Mouse (Mus musculus) c-Kit-positive CD71-negative TER-119-negative erythroid progenitor cells, embryonic 14.5 days (primary cell): ENCODE results near the gene Ifna7.
"Not testable (repeated sequence)": the region's sequence is repeated elsewhere in the genome, so short reads cannot be mapped to it uniquely, and the experiment has no call there.

Experiments
- DNase-seq: peaks from one replicate; pipeline ENCODE4 v3.0.0-alpha.2; 2013; ENCODE audit warnings: low read depth

Ifna7 gene

GRCm38 (mm10) chr4:88815928-88816327 lies at the start of gene Ifna7:
Ifna7 (plus strand) TSS chr4:88816228.
- DNase-seq = no peak

DNA sequence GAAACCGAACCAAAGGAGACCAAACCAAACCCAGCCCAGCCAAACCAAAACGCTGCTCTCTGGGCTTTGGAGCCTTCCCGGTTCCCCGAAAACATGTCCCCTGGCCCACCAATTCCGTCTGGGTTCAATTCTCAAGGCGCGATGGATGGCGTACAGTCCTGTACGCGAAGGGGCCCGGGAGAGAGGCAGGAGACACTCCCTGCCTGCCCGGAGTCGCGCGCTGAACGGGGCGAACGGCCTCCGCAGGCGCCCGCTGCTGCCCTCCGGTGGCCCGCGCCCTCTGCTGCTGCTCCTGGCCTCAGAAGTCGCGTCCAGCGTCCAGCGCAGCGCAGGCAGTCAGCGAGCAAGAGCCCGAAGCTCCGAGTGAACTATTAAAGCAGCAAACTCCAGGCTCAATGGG lies 42.5 kb upstream of the Ifna7 start, which contains the start of gene Gm13290:
TSS of gene Gm13290 (plus strand) at position 301 of the 400 bp plus-strand sequence.
- not testable (repeated sequence) for DNase-seq

GRCm38 (mm10) chr4:88776622-88777021 lies 39.4 kb upstream of the Ifna7 start, which contains the start of gene Gm13289:
Gm13289 (plus strand) TSS chr4:88776922.
- not testable (repeated sequence) for DNase-seq

- not testable (repeated sequence) for DNase-seq
These were observed 36.5 kb upstream of the Ifna7 start, which contains the start of gene Gm13272 for GRCm38 (mm10) chr4:88779550-88779949. Gm13272 (plus strand) TSS chr4:88779850.

DNA sequence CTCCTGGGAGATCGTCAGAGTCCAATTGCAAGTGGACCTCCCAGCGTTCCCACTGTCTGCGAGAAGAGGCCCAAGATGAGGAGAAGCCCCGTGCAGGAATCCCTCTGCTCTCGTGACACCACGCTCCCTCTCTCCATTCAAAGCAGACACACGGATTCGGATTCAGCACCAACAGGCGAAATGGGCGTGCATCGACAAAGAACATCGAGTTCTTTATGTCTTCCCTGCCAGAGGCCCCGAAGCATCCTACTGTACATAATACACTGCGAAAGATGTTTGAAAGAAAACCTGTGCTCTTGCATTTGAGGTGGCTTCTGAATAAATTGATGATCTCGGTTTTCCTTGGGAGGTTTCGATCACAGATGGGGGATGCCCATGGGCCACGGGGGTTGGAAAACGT lies 35.7 kb upstream of the Ifna7 start:
- not testable (repeated sequence) for DNase-seq

- not testable (repeated sequence) for DNase-seq
These were observed 34.2 kb upstream of the Ifna7 start, which contains the start of gene Ifnz for GRCm38 (mm10) chr4:88781831-88782230. Ifnz (plus strand) TSS chr4:88782131.

- not testable (repeated sequence) for DNase-seq
These were observed 33.7 kb upstream of the Ifna7 start for GRCm38 (mm10) chr4:88782335-88782734.

DNA sequence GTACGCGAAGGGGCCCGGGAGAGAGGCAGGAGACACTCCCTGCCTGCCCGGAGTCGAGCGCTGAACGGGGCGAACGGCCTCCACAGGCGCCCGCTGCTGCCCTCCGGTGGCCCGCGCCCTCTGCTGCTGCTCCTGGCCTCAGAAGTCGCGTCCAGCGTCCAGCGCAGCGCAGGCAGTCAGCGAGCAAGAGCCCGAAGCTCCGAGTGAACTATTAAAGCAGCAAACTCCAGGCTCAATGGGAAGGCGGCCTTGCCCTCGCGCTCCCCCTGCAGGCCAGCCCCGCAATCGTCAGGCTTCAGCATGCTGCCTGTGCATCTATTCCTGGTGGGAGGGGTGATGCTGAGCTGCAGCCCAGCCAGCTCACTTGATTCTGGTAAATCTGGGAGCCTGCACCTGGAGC lies 30.6 kb upstream of the Ifna7 start, which contains the start of gene Gm13276:
TSS of gene Gm13276 (plus strand) at position 301 of the 400 bp plus-strand sequence.
- DNase-seq = not testable (repeated sequence)

DNA sequence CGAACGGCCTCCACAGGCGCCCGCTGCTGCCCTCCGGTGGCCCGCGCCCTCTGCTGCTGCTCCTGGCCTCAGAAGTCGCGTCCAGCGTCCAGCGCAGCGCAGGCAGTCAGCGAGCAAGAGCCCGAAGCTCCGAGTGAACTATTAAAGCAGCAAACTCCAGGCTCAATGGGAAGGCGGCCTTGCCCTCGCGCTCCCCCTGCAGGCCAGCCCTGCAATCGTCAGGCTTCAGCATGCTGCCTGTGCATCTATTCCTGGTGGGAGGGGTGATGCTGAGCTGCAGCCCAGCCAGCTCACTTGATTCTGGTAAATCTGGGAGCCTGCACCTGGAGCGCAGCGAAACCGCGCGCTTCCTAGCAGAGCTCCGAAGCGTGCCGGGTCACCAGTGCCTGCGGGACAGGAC lies 27.6 kb upstream of the Ifna7 start, which contains the start of gene Gm13277:
TSS of gene Gm13277 (plus strand) at position 231 of the 400 bp plus-strand sequence.
- not testable (repeated sequence) for DNase-seq

- DNase-seq = not testable (repeated sequence)
These were observed 24.8 kb upstream of the Ifna7 start, which contains the start of gene Gm13278 for GRCm38 (mm10) chr4:88791250-88791649. Gm13278 (plus strand) TSS chr4:88791550.

- DNase-seq = not testable (repeated sequence)
These were observed 21.9 kb upstream of the Ifna7 start, which contains the start of gene Gm13275 for GRCm38 (mm10) chr4:88793936-88794675. Gm13275 (plus strand) TSS chr4:88794487.

- not testable (repeated sequence) for DNase-seq
These were observed 18.9 kb upstream of the Ifna7 start, which contains the start of gene Gm13279 for GRCm38 (mm10) chr4:88797097-88797496. Gm13279 (plus strand) TSS chr4:88797397.

- not testable (repeated sequence) for DNase-seq
These were observed 16.7 kb upstream of the Ifna7 start, which contains the start of gene Gm13285 for GRCm38 (mm10) chr4:88799365-88799764. Gm13285 (plus strand) TSS chr4:88799665.

GRCm38 (mm10) chr4:88802954-88803353 lies 13.1 kb upstream of the Ifna7 start, which contains the start of gene Gm13287:
Gm13287 (plus strand) TSS chr4:88803254.
- not testable (repeated sequence) for DNase-seq

- not testable (repeated sequence) for DNase-seq
These were observed 10.8 kb upstream of the Ifna7 start, which contains the start of gene Gm13288 for GRCm38 (mm10) chr4:88805231-88805630. Gm13288 (plus strand) TSS chr4:88805531.

DNA sequence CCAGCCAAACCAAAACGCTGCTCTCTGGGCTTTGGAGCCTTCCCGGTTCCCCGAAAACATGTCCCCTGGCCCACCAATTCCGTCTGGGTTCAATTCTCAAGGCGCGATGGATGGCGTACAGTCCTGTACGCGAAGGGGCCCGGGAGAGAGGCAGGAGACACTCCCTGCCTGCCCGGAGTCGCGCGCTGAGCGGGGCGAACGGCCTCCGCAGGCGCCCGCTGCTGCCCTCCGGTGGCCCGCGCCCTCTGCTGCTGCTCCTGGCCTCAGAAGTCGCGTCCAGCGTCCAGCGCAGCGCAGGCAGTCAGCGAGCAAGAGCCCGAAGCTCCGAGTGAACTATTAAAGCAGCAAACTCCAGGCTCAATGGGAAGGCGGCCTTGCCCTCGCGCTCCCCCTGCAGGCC lies 10.3 kb upstream of the Ifna7 start:
- not testable (repeated sequence) for DNase-seq

DNA sequence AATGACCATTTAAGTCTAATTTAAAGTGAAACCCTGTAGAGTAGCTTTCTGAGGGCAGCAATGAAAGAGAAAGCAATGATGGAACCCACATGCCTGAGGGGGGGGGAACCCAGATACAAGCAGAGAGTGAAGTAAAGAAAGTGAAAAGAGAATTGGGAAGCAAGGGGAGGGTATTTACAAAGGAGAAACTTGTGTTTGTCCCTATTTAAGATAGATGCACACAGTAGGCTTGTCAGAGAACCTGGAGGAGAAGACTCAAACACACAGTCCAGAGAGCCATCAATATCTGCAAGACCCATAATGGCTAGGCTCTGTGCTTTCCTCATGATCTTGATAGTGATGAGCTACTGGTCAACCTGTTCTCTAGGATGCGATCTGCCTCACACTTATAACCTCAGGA lies 3.6 kb downstream of the Ifna7 start, which contains the start of gene Ifna11:
TSS of gene Ifna11 (plus strand) at position 301 of the 400 bp plus-strand sequence.
- no peak for DNase-seq

GRCm38 (mm10) chr4:88822995-88823394 lies 7.0 kb downstream of the Ifna7 start:
- no peak for DNase-seq

DNA sequence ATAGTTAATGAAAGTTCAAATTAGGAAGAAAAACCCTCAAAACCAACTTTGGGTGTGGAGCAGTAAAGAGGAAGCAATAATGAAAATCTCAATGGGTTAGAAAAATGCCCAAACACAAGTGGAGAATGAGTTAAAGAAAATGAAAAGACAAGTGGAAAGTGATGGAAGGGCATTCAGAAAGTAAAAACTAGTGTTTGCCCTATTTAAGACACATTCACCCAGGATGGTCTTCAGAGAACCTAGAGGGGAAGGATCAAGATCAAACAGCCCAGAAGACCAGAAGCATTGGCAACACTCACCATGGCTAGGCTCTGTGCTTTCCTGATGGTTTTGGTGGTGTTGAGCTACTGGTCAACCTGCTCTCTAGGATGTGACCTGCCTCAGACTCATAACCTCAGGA lies 11.1 kb downstream of the Ifna7 start, which contains the start of gene Ifna6:
TSS of gene Ifna6 (plus strand) at position 301 of the 400 bp plus-strand sequence.
- DNase-seq = not testable (repeated sequence)

DNA sequence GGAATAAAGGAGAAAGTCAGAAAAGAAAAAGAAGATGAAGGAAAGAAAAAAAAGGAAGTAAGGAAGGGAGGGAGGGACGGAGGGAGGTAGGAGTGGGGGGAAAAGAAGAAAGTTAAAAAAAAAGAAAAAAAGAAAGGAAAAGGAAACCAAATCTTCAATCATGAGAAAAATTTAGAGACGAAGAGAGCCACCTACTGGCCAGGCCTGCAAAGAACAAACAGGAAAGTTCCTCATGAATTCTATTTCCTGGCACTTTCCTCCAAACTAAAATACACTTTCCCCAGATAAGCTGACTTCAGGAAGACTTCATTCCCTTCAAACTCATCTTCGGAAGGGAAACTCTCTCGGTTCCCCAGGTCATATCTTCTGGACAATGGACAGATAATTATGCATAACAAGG lies 14.5 kb downstream of the Ifna7 start:
- no peak for DNase-seq

- not testable (repeated sequence) for DNase-seq
These were observed 19.2 kb downstream of the Ifna7 start, which contains the start of gene Ifna5 for GRCm38 (mm10) chr4:88835225-88835624. Ifna5 (plus strand) TSS chr4:88835525.

- DNase-seq = no peak
These were observed 22.8 kb downstream of the Ifna7 start for GRCm38 (mm10) chr4:88838828-88839227.
